Mouse (Mus musculus) bone marrow, adult 2 months (tissue): Measurements from ENCODE around the gene 4430402I18Rik.

ENCODE experiments used
- CTCF ChIP-seq: fragments of 200-500 bp; IDR thresholded peaks from 2 replicates; pipeline ENCODE4 v1.5.1; 2011; ENCODE audit warnings: low read length, control low read depth; ENCODE audit not compliant: control insufficient read depth, insufficient read depth
- POLR2A ChIP-seq: fragments of 200-500 bp; IDR thresholded peaks from 2 replicates; pipeline ENCODE4 v1.6.1; 2011; ENCODE audit warnings: low read depth, mild to moderate bottlenecking, control low read depth, low read length, borderline replicate concordance; ENCODE audit not compliant: control insufficient read depth

GRCm38 (mm10) chr19:28914598-28914997 lies 53.0 kb downstream of the 4430402I18Rik start:
- no peak for TF ChIP-seq CTCF
- TF ChIP-seq POLR2A: no peak
